22 mouse cellular contexts compared by ENCODE assay signal in the genomic region with DNA sequence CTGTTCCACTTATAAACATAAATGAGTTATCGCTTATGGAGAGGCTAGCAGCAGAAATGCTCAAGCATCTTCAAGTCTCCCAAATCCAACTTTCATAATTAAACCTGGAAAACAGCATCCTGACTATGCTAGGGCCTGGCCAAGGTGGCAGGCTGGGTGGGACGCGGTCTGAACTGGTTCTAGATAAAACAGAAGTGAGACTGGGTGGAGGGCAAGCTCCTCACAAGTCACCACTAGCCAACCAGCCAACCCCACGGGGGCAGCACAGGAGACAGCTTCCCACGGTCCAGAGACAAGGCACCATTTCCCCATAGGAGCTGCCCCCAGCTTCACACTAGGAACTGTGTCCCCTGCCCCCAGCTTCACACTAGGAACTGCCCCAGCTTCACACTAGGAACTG. TPM values are rescaled to one million over a fixed set of nuclear protein-coding genes. Genes with fewer than 3 reads are reported as not detected.
DNase-seq lines count a peak whose midpoint lies in the region; ATAC-seq lines count a peak whose summit lies in the region.
"Had no signal": no experiment of that assay in that cellular context is flagged by ENCODE, and none has a peak within 500 bp of the region (broad histone marks: within the 10 kb centered on the region; RNA-seq: fewer than 3 reads in every experiment).

No protein-coding gene starts in this region.

- no peaks in the 10 kb centered on the region for H3K9me3 ChIP-seq in heart, embryonic 10.5 days
- H3K9me3 ChIP-seq in midbrain, embryonic 10.5 days (replicated peaks) = no peaks in the 10 kb centered on the region
- no peaks in the 10 kb centered on the region for H3K9me3 ChIP-seq in midbrain, embryonic 16.5 days (replicated peaks; ENCODE audit: control insufficient read depth, low read length, poor library complexity, severe bottlenecking)
- H3K9me3 ChIP-seq: forebrain, embryonic 10.5 days; megakaryocyte, embryonic 14.5 days had no signal

- ATAC-seq in midbrain, embryonic 16.5 days = no peak
- peak; percentile 53 for ATAC-seq in common myeloid progenitor, adult 5-6 weeks (replicated peaks; ENCODE audit: low read depth, poor library complexity, severe bottlenecking)
- peak; percentile 88 for ATAC-seq in monocyte, adult 5-6 weeks (replicated peaks; ENCODE audit: insufficient number of reproducible peaks, low FRiP score, low TSS enrichment, poor library complexity, severe bottlenecking)
- ATAC-seq: activated CD4-positive, CD25-positive, alpha-beta regulatory T cell, adult 4 months; hindbrain, postnatal 0 days; lung, postnatal 0 days; Patski had no signal

- peaks cover 50% of the 10 kb centered on the region for H3K4me1 ChIP-seq in heart, embryonic 10.5 days
- peaks cover 21% of the 10 kb centered on the region for H3K4me1 ChIP-seq in midbrain, embryonic 10.5 days
- H3K4me1 ChIP-seq in midbrain, embryonic 16.5 days (ENCODE audit: control insufficient read depth, insufficient read depth, low read length) = no peaks in the 10 kb centered on the region

- H3K4me3 ChIP-seq in heart, embryonic 10.5 days = no peak overlapping the region
- H3K4me3 ChIP-seq in midbrain, embryonic 10.5 days = no peak overlapping the region
- H3K4me3 ChIP-seq in midbrain, embryonic 16.5 days (ENCODE audit: low read depth, low read length) = no peak overlapping the region
- H3K4me3 ChIP-seq: forebrain, embryonic 10.5 days; layer of hippocampus, adult 2 months; megakaryocyte, embryonic 14.5 days had no signal

- no peaks in the 10 kb centered on the region for H3K27me3 ChIP-seq in heart, embryonic 10.5 days (ENCODE audit: insufficient read depth, poor library complexity, severe bottlenecking)
- no peaks in the 10 kb centered on the region for H3K27me3 ChIP-seq in midbrain, embryonic 10.5 days (ENCODE audit: low read depth, poor library complexity, severe bottlenecking)
- no peaks in the 10 kb centered on the region for H3K27me3 ChIP-seq in midbrain, embryonic 16.5 days (ENCODE audit: control insufficient read depth, insufficient read depth, low read depth, low read length)
- H3K27me3 ChIP-seq: megakaryocyte, embryonic 14.5 days; Patski had no signal

- H3K9ac ChIP-seq in midbrain, embryonic 16.5 days (ENCODE audit: low read depth, low read length) = no peak overlapping the region
- H3K9ac ChIP-seq: liver, embryonic 14.5 days had no signal

- peaks cover 11% of the 10 kb centered on the region; the same call in 1 of the 2 replicates for H3K36me3 ChIP-seq in heart, embryonic 10.5 days
- H3K36me3 ChIP-seq in midbrain, embryonic 10.5 days = peaks cover 22% of the 10 kb centered on the region
- H3K36me3 ChIP-seq in midbrain, embryonic 16.5 days (ENCODE audit: control insufficient read depth, insufficient read depth, low read length) = no peaks in the 10 kb centered on the region

- H3K4me2 ChIP-seq in midbrain, embryonic 16.5 days (ENCODE audit: low read length) = no peak overlapping the region

- H3K27ac ChIP-seq in heart, embryonic 10.5 days = peak overlapping the region; percentile 69
- peak overlapping the region; percentile 28 for H3K27ac ChIP-seq in midbrain, embryonic 10.5 days (replicated peaks)
- no peak overlapping the region for H3K27ac ChIP-seq in midbrain, embryonic 16.5 days (ENCODE audit: low read length)
- H3K27ac ChIP-seq: forebrain, embryonic 10.5 days; hindbrain, postnatal 0 days; kidney, postnatal 0 days; layer of hippocampus, adult 2 months; liver, embryonic 14.5 days had no signal

- intact Hi-C loops in heart, postnatal 14 days (cut with DNase I) = loop anchor here (5.0 kb wide), 1 partner anchor 55 kb away; a partner anchor contains a TSS

- WGBS in heart, embryonic 10.5 days = 48% methylated on average over 5 of the region's 5 CpGs
- WGBS in midbrain, embryonic 10.5 days = 87% methylated on average over 5 of the region's 5 CpGs
- 86% methylated on average over 5 of the region's 5 CpGs for WGBS in midbrain, embryonic 16.5 days

- DNase-seq in heart, embryonic 10.5 days (ENCODE audit: low spot score) = no peak
- no peak for DNase-seq in heart, postnatal 14 days
- no peak for DNase-seq in midbrain, embryonic 10.5 days (ENCODE audit: low spot score)
- no peak for DNase-seq in testis, postnatal 14 days (ENCODE audit: low spot score)
- DNase-seq: adrenal gland, postnatal 36 days; cerebellum, adult 9-10 months; gastrocnemius, postnatal 14 days; kidney, adult 11 months; retina, postnatal 1 day; thymus, postnatal 25 days had no signal

RNA-seq across cellular contexts. Expression of a gene that starts 53.8 kb away (rescaled TPM):
- polyA plus RNA-seq in heart, embryonic 10.5 days (2016; fragmentation: Nextera tagmentation; extraction: Ambion mirVana) = 13.2 and 16.0 TPM in 2 replicates
- total RNA-seq in heart, postnatal 14 days (2021) = 10 to 100 TPM; 44.1 to 45.4 TPM
- polyA plus RNA-seq in midbrain, embryonic 10.5 days (2016; fragmentation: Nextera tagmentation; extraction: Ambion mirVana) = 9.0 and 10.6 TPM in 2 replicates
- polyA plus RNA-seq in midbrain, embryonic 16.5 days (2015; fragmentation: Nextera tagmentation; extraction: Ambion mirVana) = 6.7 and 6.8 TPM in 2 replicates
- total RNA-seq in common myeloid progenitor, adult 5-6 weeks (2017) = 121 and 126 TPM in 2 replicates
- total RNA-seq in monocyte, adult 5-6 weeks (2017) = 259 to 315 TPM (median 292 TPM) in 3 replicates
